Mouse (Mus musculus): ENCODE results near the gene Ush2a.

Ush2a gene

GRCm38 (mm10) chr1:189006267-189006666, 744.4 kb downstream of the Ush2a start:
- DNase-seq (ENCODE audit: low read depth, low spot score), result peak; percentile 26

GRCm38 (mm10) chr1:189006826-189007225, 745.0 kb downstream of the Ush2a start:
- peak; percentile 29 for DNase-seq (ENCODE audit: low read depth, low spot score)

GRCm38 (mm10) chr1:189007239-189007979, 745.6 kb downstream of the Ush2a start, which contains the start of gene Kctd3:
TSS of gene Kctd3 (minus strand) at chr1:189007841.
- DNase-seq (ENCODE audit: low read depth, low spot score), result peak; percentile 90

- no peak for DNase-seq (ENCODE audit: low read depth, low spot score)
Measured at GRCm38 (mm10) chr1:189007980-189008324, 746.1 kb downstream of the Ush2a start.

- no peak for DNase-seq (ENCODE audit: low read depth, low spot score)
Measured at GRCm38 (mm10) chr1:189010671-189011070, 748.8 kb downstream of the Ush2a start.

GRCm38 (mm10) chr1:189012846-189013586, 751.2 kb downstream of the Ush2a start:
- DNase-seq (ENCODE audit: low read depth, low spot score), result peak; percentile 47

GRCm38 (mm10) chr1:189013587-189013921, 751.7 kb downstream of the Ush2a start:
- no peak for DNase-seq (ENCODE audit: low read depth, low spot score)
